Mouse (Mus musculus): Measurements from ENCODE around the gene Shc2.

The Shc2 gene

GRCm38 (mm10) chr10:79613578-79614304 is 24.0 kb downstream of the Shc2 start, which contains the start of gene C2cd4c:
Gene C2cd4c, minus strand, starts transcription at chr10:79614025.
- DNase-seq = peak; percentile 23

DNA sequence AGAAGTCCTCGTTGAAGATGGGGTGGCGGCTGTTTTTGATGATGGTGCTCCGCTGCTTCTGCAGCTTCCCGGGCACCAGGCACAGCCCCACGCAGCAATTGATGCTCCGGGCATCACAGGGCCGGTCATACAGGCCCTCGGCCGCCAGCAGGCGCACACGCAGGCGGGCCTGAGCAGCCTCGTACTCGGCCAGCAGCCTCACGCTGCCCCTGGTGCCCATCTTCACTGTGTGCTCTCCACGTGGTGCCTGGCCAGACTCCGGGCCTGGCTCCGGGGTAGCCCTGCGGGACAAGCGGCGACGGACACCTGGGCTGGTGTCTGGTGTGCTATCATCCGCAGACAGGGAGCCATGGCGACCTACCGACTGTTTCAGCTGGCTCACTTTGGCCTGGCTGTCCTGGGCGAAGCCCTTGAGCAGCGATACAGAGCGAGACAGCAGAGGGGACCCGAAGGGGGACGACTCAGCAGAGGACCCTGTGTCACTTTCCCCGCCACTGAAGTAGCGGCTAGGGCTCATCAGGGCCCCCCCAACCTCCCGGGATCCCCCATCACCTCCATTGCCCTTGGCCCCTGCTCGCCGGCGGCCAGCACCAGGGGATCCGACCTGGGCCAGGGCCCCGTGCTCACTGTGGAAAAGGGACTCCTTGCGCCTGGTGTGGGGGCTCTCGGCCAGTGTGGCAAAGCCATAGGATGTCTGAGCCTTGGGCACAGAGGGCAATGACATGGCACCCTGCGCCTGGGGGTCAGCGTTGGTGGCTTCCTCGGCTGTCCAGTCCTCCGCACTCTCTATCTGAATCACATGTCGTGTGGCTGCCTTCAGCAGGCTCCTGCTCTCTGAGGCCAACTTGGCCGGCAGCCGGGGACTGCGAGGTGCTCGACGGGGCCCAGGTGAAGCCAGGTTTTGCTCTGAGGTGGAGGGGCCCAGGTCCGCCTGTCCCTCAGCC is 25.3 kb downstream of the Shc2 start:
- no peak for DNase-seq

- DNase-seq = no peak
Measured at GRCm38 (mm10) chr10:79611296-79611695, 26.4 kb downstream of the Shc2 start.

DNA sequence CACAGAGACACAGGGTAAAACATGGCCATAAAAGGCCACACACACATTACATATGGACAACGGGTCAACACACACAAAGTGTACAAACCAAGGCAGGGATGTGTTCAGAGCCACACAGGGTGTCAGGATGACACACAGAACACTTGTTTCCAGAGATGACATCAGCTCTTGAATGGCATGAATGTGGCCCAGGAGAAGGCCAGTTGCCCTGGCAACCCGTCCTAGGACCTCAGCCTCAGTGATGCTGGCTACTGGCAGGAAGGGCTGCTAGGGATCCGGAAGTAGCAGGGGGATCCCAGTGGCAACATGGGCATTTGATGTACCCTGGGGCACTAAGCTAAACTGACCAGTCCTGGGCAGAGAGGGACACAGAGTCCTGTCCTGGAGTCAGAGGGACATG is 28.4 kb downstream of the Shc2 start:
- no peak for DNase-seq

GRCm38 (mm10) chr10:79607892-79608291 is 29.8 kb downstream of the Shc2 start:
- no peak for DNase-seq

DNA sequence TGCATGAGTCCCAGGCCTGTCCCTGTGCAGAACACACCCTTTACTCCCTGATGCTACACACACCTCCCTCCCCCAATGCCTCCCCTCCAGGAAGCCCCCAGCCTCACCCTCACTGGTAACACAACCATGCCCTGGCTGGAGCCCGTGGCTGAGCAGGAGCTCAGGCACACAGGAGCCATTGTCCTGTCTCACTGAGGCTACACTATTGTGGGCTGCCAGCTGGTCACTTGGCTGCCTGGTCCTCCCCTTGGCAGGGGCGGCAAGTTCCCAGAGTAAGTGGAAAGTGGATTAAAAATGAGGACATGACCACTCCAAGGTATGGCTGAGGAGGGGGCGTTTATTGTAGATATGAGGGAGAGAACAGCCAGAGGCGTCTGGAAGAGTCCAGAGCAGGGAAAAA is 31.2 kb downstream of the Shc2 start:
- no peak for DNase-seq

DNA sequence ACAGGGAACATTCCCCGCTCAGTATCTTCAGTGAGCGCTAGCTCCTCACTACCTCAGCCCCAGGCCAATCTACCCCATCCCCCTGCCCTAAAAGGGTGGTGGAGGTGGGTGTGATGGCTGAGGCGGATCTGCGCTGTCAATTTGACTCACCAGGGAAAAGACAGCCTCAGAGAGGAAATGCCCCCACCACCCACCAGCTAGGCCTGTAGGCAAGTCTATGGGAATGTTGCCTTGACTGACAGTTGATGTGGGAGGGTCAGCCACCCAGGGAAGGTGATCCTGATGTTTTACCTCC is 39.8 kb downstream of the Shc2 start:
- DNase-seq = no peak

- no peak for DNase-seq
Measured at GRCm38 (mm10) chr10:79597051-79597935, 40.4 kb downstream of the Shc2 start.

DNA sequence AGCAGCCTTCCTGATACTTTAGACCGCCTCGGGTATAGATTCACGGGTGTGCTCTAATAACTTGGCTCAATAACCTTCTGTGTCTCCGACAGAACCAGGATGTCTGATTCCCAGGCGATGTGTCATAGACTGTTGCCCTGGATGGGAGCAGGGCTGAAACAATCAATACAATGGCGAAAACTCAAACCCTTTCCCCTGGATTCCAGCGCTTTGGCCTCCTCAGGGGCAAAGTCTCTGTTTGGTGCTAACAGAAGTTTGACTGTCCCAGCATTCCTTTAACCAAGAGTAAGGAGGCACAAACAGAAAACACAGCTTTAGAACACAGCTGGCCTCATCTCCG is 42.2 kb downstream of the Shc2 start:
- no peak for DNase-seq

DNA sequence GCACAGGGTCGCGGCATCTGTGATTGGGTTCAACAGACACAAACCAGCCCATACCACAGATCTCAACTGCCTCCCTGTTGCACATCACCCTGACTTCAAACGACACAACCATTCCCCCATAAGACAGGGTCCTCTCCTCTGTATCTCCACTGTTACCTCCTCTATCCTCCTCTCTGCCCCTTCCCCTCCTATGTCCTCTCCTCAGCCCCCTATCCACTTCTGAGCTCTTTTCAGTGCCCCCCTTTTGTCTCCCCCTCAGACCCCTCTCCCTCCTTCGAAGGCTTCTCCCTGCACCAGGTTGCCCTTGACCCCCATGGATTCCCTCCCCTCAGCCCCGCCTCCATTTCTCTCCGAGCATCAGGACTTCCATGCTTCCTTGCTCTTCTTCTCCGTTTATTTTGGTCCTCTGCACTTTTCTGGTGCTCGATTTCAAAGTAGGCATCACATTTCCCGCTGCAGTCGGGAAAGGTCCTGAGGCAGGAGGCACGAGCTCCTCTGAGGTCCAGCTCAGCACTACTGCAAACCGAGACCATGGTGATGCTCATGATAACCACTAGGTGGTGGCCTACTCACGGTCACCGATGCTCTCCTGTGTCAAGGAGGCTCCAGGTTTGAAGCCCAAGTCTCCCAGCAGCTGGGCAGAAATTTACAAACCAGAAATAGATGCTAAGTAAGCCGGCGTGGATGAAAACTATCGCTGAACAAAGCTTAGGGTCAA is 42.7 kb downstream of the Shc2 start:
- peak; percentile 33 for DNase-seq

GRCm38 (mm10) chr10:79594111-79594510 is 43.6 kb downstream of the Shc2 start:
- no peak for DNase-seq

DNA sequence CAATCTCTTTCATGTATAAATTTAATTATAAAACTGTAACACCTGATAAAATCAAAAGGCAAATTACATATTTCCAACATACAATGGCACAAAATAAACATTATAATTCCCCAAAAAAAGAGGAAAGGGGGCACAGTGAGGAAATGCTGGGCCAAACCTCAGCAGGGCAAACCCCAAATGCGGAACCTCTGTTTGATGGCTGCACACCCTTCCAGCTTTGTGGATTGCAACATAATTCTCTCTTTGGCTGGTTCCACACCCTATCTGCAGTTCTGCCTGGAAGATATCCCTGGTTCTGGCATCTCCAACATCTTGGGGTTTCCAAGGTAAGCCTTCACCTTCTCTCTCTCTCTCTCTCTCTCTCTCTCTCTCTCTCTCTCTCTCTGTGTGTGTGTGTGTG is 47.0 kb downstream of the Shc2 start:
- no peak for DNase-seq

- no peak for DNase-seq
Measured at GRCm38 (mm10) chr10:79587752-79588126, 50.0 kb downstream of the Shc2 start.

DNA sequence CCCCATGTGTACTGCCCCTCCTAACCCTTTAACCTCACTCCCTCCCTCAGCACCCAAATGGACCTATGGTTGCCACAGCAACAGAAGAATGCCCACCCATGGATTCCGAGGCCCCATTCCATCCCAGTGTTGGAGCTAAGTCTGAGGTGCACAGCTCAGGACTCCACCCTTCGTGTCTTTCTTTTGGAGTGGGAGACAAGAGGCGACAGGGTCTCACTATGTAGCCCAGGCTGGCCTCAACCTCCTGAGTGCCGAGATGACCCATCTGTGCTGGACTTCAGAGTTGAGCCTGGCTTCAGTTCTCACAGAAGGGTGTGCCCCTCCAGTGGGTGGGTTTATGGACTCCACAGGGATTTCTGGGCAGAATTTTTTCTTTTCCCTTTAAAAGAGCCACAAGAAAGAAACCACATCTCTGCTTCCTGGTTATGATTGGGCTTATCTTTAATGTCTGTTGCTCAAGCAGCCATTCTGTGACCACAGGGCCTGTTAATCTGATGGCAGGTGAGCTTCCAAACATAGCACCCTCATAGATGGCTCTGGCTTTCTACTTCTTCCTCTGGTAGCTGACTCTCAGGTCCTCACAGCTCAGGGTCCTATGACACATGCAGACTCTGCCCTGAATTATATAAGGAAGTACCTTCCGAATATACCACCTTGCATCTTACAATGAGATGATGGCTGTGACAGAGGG is 50.5 kb downstream of the Shc2 start, which contains the start of gene Theg:
Gene Theg, minus strand, starts transcription at position 271 of the 691 bp plus-strand sequence.
- no peak for DNase-seq

DNA sequence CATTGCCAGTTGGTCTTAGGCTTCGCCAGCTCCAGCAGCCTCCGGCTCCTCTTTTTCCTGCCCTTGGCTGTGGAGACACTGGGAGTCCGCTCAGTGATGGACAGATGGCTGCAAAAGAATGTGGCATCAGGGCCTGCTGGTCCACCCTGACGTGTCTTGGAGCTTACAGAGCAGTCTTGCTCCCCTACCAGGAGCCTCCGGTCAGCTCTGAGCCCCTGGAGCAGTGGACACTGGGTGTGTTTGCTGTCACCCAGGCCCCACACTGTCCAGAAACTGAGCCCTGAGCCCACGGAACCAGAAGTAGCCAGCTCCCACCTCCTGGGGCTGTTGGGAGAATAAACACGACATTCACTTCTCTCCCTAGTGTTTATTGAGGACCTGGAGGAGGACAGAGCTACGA is 51.5 kb downstream of the Shc2 start:
- DNase-seq = no peak

DNA sequence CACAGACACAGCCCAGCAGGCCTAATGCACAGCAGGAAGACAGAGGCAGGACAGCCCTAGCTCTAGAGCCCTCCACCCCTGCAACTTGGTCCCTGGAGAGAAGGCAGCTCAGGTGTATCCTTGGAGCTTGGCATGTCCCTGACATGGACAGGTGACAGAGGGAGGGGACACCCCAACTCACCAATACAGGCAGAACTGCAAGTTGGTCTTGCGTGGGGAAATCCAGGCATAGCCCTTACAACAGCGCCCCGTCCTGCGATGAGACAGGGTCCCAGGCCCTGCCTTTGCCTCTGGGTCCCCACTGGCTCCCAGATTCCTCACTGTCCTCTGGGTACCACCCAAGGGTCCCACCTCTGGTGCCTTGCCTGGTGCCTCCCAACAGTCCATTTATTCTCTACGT is 52.0 kb downstream of the Shc2 start:
- no peak for DNase-seq

DNA sequence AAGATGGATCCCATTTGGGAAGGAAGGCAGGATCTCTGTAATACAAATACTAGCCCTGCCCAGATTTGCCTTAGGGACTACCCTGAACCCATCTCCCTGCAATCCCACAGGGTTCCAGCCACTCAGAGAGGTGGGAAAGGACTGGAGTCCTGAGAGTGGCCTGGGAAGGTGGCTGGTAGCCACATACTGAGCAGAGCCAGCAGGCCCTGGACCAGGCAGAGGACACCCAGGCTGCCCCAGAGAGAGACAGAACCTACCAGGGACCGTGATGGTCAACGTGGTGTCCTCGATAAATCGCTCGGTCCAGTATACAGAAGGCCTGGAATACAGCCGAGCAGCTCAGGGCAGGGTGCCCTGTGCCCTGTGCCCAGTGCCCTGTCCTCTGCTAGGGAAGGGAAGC is 52.6 kb downstream of the Shc2 start:
- DNase-seq = no peak

DNA sequence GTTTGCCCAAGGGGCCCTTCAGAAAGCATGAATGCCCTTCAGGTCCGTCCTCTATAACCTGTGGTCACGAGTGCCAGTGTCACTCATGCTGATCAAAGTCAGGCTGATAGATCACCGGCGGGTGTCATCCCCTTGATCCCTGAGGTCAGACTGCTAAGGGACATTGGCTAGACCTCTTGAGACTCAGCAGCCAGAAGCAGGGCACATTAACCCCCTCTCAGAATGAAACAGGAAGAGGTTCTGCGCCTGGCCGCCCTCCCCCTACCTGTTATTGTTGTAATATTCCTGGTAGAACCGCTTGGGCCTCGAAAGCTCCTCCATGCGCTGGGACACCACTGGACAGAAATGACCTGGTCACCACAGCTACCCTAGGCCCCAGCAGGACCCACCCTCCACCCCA is 53.3 kb downstream of the Shc2 start:
- no peak for DNase-seq

DNA sequence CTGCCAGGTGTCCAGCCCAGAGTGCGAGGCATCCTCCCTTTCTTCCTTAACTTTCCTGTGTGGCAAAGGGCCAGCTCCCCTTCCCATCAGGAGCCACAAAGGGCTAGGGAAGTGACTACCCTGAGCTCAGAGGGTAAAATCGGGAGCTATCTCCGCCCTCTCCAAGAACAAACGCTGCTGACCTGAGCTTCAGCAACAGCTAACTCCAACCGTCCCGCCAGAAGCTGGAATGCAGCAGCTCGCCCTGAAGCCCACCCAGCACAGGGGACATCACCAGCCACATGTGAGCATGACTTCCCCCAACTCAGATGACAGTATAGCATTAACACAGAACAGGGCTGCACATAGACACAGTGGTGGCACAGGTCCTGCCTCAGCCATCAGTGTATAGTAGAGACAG is 53.7 kb downstream of the Shc2 start:
- no peak for DNase-seq

DNA sequence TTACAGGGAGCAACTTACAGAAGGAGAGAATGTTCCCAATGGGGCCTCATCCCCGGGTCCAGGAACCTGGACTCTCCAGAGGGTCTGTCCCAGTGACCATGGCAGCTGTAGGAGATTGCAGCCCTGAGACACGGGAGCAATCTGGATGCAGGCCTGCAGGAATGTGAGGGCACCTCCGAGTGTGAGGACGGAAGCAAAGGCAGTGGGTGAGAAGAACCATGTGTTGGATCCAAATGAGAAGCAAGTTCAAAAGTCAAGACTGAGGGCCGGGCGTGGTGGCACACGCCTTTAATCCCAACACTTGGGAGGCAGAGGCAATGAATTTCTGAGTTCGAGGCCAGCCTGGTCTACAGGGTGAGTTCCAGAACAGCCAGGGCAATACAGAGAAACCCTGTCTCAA is 56.2 kb downstream of the Shc2 start:
- no peak for DNase-seq

GRCm38 (mm10) chr10:79580811-79581210 is 56.9 kb downstream of the Shc2 start:
- peak; percentile 55 for DNase-seq

DNA sequence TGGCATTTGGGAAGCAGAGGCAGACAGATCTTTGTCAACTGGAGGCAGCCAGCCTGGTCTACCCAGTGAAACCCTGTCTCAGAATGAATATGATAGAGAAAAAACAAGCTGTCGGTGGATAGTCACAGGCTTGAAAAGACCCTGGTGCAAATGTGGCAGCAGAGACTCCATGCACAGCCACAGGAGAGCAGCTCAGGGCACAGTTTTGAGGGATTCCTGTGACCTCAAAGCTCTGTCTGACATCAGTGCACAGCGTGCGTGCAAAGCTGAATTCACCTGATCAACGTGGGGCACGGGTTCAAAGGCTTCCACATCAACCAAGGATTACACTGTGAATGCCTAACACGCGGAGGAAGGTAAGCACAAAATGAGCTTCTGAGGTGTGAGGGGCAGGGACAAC is 57.4 kb downstream of the Shc2 start:
- no peak for DNase-seq

Measured in thymus, postnatal 14 days (tissue).